Mouse (Mus musculus) hindlimb bud, embryonic 11.5 days (tissue): Measurements from ENCODE around the gene Polr1c.

Experiments used
- DNase-seq: peaks from one replicate; pipeline ENCODE4 v3.0.0-alpha.2; 2012; ENCODE audit warnings: low read depth, low spot score; ENCODE audit errors: extremely low spot score

The Polr1c gene

DNA sequence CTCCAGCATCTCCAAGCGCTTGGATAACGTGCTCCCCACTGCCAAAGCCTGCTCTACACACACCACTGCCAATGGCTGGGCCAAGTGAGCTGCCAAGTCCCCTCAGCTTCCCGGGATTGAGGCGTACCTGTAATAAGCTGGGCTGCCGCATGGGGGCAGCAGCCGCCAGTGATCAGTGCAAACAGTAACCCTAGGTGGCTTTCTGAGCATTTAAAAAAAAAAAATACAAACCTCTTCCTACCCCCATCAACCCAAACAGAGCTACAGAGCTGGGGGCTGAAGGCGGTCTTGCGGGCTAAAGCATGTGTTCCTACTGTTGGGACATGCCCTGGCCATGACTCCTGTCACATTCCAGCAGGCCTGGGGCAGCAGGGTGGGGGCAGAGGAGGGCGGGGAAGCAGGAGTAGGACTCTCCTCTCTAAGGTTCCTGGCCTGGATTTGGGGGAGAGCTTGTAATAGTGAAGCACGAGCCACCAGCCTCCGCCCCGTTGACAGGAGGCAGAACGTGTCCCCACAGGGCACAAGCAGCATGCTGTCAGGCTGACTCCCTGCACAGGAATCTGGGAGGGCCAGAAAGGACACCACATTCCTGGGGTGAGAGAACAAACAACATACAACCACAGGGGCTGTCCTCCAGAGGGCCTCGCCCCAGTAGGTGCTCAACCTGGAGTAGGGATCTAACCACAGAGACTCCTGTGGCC is 18.2 kb upstream of the Polr1c start:
- DNase-seq, result no peak

DNA sequence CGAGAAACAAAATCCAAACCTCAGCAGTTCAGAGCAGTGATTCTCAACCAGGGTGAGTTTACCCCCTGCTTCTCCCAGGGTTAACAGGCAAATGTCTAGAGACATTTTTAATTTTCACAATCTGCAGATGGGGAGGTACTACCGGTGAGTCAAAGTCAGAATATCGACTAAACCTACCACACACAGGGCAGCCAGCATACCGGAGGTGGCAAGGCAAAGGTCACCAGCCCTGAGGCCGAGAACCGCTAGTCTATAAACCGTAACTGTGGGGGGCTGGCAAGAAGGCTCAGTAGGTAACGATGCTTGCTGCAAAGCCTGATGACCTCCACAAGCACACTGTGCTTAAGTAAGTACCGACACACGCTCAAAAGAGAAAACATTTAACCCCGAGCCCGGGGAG is 17.6 kb upstream of the Polr1c start:
- no peak for DNase-seq

DNA sequence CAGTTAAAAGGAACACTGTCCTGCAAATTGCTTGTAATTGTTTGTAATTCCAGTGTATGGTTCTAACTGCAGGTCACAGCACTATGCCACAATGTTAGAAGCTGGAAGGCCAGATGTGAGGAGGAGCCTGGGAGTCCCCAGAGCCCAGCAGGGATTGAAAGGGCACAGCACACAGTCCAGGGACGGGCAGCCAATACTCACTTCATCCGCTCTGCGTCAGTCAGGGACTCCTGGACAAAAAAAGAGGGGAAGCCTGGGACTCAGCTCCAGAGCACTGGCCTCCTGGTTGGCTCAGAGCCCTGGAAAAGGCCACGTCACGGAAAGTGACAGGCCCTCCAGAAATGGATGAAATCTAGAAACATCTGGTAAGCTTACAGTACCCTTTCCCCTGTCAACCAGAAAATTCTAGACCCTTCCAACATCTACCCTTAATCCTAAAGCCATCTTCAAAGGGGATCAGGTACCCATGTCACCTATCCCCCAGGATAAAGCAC is 14.4 kb upstream of the Polr1c start:
- no peak for DNase-seq

DNA sequence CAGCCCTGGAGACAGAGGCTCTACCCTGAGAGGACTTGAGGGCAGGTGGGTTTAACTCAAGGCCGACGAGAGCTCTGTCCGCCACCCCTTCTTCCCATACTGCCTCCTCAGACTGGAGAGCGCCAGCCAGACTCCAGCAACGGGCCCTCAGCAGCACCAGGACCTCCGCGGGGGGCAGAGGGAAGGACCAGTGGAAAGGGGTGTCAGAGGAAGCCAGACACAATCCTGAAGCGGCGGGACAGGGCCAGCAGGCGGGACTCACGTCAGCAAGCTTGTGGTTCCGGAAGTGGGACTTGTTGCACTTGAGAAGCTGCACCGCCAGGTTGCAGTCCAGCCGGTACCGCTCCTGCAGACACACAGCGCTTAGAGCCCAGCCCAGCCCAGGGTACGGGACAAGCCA is 11.8 kb upstream of the Polr1c start:
- DNase-seq, result no peak

DNA sequence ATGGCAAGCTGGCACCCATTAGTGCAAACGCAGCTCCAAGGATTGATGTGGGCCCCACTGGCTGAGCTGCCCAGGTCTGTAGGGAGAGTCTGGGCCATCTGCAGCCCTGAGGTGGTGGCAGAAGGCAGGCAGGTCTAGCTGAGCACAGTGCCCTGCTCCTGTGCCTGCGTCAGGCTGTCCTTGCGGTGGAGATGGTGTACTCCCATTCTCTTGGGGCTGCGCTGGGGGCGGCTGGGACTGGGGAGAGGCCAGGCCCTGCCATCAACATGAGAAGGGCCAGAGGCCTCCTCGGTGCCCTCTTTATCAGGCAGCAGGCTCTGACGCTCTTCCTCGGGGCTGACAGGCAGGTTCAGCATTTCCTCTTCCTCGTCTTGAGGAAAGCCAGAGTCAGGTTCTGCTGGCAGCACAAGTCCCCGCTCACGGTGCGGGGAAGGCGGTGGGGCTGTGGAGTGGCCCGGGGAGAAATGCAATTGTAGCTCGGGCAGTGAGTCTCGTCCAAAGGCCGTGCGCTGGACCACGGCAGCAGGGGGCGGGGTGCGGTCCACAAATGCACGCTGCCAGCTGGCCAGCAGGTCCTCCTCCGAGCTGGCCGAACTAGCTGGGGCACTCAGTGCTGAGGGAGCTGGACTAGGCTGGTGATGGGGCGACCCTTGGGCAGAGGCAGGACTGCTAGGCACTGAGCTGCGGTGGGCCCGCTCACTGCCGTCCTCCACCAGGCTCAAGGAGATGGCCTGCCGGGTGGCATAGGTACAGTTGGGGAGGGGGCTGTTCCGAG is 10.6 kb upstream of the Polr1c start:
- DNase-seq, result no peak

DNA sequence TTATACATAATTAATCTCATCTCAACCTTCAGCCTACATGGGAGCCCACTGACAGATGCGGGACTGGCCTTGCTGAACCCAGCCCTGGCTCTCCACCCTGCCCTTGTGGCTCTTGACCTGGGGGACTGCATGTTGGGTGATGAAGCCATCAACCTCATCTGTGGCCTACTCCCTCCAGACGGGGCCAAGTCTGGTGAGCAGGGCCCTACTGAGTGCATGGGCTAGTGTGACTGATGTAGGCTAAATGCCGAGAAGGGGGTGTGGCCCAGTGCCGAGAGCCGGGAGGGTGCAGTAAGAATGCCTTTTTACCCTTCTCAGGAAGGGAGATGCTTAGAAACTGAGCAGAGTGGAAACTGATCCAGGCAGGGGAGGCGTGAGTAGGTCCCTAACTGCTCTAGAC is 7.3 kb upstream of the Polr1c start:
- DNase-seq, result no peak

DNA sequence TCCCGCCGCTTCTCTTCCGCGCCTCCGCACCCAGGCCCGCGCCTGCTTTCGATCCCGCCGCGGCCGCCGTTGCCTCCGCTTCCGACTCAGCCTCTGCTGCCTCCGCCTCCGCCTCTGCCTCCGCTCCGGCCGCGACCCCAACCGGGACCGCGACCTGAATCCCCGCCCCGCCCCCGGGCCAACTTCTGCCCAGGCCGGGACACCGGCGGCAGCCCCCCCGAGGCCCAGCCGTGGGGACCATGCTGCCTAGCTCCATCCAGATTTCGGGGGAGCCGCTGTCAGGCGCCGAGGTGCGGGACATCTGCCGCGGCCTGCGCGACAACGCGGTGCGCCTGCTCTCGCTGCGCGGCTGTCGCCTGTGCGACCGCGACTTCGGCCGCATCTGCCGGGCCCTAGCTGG is 6.3 kb upstream of the Polr1c start:
- no peak for DNase-seq

DNA sequence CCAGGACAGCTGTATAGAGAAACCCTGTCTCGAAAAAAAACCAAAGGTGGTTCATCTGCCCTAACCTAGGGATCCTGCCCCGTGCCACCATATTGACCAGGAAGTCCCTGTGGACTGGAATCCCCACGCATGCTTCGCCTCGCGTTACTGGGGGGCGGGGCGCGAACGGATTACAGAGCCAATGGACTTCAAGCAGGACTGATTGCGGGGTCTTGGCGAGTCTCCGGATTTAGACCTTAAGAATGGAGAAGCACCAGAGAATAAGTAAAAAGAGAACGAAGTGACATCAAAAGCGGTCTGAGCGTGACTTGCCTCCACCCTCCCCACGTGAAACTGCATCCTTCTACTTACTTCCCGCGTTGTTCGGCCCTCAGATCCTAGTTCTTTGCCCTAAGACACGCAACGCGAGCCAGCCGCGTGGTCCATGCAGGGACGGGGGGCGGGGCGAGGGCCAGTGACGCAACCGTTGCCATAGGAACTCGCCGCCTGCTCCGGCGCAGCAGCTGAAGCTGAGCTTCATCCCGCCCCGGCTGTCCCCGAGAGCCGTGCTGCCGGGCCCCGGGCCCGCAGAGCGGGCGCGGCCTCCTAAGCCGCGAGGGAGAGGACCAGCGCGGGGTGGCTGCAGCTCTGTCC is 5.7 kb upstream of the Polr1c start, which contains the start of gene Lrrc73:
Gene Lrrc73, plus strand, starts transcription at position 80 of the 633 bp plus-strand sequence.
- no peak for DNase-seq

DNA sequence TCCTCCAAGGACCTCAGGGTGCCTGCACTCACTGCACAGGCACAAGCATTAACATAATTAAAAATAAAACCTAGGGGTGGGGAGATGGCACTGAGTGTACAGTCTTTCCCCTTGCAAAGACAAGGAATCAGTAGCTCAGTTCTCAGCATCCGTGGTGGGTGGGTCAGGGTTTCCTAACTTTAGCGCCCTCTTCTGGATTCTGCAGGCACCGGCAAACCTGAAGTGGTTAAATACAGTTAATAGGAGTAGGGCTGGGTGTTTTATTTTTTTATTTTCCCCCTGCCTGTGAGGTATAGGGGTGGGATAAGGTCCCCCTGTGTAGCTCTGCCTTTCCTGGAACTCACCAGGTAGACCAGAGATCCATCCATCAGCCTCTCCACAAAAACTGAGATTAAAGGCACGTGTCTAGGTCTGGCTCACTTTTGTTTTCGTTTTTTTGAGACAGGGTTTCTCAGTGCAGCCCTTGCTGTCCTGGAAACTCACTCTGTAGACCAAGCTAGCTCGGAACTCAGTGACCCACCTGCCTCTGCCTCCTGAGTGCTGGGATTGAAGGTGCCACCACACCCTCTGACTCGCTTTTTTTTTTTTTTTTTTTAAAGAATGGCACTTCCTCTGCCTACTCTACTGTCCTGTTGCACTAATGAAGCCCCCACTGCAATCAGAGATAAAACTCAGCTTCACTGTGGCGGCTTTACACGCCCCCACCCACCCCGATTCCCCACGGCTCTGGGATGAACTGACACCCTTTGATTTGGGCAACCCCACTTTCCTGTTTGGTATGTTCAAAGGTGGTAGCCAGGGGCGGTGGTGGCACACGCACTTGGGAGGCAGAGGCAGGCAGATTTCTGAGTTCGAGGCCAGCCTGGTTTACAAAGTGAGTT is 5.0 kb upstream of the Polr1c start:
- DNase-seq, result no peak

DNA sequence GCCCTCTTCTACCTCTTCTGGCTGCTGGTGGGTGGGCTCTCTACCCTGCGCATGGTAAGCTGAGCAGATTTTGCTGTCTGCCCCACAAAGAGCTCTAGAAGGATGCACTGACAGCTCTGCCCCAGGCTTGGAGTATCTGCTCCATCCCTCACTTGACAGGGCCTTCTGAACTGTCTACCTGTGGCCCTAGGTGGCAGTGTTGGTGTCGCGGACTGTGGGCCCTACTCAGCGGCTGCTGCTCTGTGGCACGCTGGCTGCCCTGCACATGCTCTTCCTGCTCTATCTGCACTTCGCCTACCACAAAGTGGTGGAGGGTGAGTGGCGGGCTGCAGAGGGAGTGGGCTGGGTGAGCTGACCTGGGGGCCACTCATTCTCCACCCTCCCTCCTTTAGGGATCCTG is 3.3 kb upstream of the Polr1c start:
- DNase-seq, result no peak

DNA sequence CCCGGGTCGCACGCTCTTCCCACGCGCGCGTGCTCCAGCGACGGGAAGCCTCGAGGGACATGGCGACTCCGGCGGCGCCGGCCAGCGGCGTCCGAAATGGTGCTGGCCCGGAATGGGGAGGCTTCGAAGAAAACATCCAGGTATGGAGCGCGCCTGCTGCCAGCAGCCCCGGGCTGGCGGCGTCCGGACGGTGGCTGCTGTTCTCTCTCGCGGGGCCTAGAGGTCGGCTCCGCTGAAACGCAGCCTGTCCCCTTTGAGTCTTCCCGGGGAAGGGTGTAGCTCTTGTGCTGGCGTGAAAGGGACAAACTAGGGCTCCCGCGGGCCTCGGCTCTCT is 302 bp upstream of the Polr1c start:
- no peak for DNase-seq

DNA sequence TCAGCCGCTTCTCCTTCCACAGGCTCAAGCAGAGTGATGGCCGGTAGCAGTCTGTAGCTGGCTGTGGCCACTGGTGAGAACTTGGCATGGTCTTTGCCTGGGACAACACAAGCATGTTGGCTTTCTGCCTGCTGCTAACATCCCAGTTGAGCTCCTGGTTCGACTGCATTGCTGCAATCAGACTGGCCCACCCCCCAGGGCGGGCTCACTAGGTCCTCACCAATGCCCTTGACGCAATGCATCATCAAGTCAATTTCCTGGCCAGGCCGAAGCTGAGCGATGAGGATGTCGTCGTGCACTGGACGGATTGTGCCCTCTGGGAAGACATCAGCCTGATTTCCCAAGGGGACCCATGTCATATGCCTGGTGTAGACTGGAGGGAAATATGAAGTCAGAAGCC is 3.3 kb downstream of the Polr1c start:
- DNase-seq, result no peak

DNA sequence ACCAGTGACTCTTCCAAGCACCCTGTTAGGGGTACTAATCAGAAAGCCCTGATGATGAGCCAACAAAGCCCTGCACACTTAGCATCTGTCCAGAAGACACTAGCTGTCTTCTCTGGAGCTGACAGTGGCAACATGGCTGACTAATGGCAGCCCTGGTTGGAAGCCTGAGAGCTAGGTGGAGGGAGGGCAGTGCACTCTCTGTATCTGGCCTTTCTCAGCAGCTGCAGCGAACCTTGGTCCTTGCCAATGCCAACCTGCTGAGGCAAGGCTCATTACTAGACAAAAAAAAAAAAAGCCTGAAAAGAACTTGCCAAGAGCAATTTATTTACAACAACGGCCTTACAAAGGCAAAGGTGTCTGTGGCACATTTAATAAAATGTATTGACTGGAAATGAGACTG is 4.2 kb downstream of the Polr1c start:
- no peak for DNase-seq

DNA sequence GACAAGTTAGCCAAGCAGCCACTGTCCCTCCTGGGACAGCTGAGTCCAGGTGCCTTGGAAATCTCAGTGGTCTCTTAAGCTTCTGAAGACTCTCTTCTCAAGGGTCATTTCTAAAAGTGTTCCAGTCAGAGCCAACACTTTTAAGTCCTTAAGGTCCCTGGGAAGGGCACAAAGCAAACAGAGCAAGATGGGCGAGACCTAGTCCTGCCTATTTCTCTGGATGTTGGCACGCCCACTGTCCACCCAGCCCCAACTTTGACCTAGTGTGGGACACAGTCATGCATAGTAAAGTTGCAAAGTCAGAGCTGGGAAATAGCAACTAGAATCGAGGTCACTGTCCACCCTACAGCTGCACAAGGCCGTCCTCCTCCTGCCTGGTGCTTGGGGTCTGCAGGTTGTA is 4.9 kb downstream of the Polr1c start:
- DNase-seq, result no peak

DNA sequence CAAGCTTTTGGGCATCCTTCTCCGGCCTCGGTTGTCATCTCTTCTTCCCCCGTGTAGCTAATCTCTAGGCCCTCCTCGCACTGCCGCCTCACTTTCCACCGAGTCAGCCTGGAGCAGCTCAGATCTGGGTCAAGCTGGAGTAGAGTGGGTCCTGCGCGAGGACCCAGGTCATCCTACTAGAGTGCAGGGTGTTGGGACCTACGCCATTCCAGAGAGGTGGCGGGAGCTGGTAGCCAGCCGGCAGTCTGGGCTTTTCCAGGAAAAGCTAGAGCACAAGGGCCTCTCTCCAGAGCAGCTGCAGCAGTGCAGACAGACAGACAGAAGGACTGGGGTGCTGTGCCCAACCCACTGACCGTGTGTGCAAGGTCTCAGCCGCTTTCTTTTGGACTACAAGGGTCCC is 5.6 kb downstream of the Polr1c start:
- no peak for DNase-seq

DNA sequence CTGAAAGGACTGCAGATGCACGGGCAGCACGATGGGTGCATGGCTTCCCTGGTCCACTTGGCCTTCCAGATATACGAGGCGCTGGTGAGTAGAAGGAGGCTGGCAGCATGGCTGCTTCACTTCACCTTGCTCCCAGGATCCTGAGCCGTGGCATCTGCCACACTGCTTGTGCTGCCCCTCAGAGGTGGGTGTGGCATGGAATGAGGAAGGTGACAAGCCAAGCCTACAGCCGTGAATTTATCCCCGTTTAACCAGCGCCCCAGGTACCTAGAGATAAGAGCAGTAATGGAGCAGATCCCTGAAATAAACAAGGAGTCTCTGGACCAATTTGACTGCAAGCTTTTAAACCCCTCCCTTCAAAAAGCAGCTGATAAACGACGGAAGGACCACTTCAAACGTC is 6.4 kb downstream of the Polr1c start:
- DNase-seq, result no peak

DNA sequence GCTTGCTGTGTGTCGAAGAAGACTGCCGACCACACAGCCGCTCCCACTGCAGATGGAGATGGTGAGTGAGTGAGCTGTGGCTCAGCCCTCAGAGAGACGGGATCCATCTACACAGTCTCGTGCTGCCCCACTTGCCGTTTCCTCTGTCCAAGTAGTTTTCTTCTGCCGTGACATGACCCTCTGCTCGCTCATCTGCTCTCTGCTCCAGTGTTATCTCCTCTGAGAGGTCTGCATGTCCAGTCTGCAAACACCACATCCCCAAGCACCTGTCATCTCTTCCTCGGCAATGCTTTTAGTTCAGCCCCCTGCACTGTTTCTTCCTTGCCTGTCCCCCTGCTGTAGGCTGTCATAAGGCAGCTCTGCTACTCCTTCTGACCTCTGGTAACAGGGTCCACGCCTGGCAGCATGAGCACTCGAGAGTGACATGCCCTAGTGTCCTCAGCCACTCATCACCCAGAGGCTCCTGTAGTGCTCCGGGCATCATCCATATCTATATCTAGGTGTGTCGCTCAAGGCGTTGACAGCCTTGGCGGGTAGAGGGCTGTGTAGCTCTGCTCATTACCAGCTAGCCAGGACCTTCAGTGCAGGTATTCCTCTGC is 8.2 kb downstream of the Polr1c start:
- DNase-seq, result no peak

DNA sequence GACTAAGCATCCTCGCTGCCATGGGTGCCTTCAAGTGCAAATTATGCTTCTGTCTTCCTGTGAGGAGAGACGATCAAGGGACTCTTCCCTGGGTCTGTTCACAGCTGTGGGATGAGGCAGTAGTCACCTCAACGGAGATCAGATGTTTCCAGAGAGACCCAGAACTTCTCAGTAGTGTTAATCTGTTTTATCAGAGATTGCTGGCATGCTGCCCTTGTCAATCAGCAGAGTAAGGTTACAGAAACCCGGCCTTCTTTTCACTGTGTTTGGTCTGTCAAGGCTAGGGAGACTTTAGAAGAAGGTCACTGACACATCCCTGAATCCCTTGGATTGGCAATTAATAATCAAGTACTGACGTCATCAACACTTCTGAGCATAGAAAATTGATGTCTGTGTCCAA is 10.4 kb downstream of the Polr1c start:
- DNase-seq, result no peak

DNA sequence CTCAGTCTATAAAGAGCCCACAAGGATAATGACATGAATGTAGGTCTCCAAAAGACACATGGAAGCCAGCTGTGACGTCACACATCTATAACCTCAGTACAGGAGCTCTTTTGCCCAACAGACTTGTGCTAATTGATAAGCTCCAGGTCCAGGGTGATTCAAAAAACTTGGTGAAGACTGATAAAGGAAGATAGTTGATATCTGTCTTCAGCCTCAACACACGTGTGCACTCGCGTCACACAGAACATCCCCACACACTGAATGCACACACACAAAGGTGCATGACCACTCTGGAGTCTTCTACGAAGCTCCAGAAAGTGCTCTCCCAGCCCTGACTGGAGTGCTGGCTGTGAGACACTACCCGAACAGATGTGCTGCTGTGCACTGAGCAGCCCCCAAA is 10.8 kb downstream of the Polr1c start:
- no peak for DNase-seq

DNA sequence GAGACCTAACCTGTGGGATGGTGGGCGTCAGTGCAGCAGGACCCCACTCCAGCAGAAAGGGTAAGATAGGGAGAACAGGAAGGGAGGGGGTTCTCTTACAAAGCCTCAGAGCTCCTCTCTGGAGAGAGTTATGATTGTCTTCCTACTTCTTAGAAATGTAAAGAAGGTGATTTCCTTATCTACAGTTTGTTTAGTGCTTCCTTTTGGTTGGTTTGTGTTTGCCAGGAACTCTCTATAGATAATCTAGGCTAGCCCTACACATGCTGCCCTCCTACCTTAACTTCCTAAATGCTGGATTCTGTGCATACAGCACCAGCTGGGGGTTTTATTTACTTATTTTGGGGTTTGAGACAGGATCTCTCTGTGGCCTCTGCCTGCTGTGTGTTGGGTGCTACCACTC is 11.8 kb downstream of the Polr1c start:
- DNase-seq, result no peak

DNA sequence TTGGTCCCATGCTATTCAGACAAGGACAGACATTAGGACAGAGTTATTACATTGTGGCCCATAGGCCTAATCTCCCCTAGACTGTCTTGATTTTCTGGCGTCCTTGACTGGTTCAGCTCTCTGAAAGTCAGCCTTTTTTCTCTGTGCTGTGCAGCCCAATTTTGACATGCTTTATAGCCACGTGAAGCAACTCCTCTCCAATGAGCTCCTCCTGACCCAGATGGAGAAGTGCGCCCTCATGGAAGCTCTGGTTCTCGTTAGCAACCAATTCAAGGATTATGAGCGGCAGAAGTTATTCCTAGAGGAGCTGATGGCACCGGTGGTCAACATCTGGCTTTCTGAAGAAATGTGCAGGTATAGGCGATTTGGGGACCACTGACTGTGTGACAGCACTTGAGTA is 20.3 kb downstream of the Polr1c start:
- no peak for DNase-seq
